Mouse (Mus musculus) liver, embryonic 14.5 days (tissue): ENCODE results near the gene Zc2hc1b. TPM values are rescaled to one million over a fixed set of nuclear protein-coding genes. Genes with fewer than 3 reads are reported as not detected.

Experiments
- ATAC-seq: fragments of 200-750 bp; cut with Nextera tagmentation; 2 replicates; pipeline ENCODE4 v1.8.0; 2017; ENCODE audit warnings: moderate number of reproducible peaks, mild to moderate bottlenecking, moderate library complexity; ENCODE audit not compliant: insufficient read depth
- DNase-seq, 3 experiments: peaks; one replicate each; pipeline ENCODE4 v3.0.0-alpha.2; 2012 to 2013; ENCODE audit warnings: low read depth in 3 of 3, low spot score in 3 of 3
- H3K27ac ChIP-seq: fragments of 300-500 bp; sonication (generic); 2 replicates; pipeline ENCODE4 v1.5.1; 2014; ENCODE audit warnings: moderate library complexity, mild to moderate bottlenecking, control low read depth, inconsistent platforms
- H3K27me3 ChIP-seq: fragments of 300-500 bp; sonication (generic); 2 replicates; pipeline ENCODE4 v1.6.1; 2014; ENCODE audit warnings: mild to moderate bottlenecking, low read length, moderate library complexity; ENCODE audit not compliant: control insufficient read depth, insufficient read depth
- H3K36me3 ChIP-seq: fragments of 300-500 bp; sonication (generic); replicated peaks from 2 replicates; pipeline ENCODE4 v1.6.1; 2014; ENCODE audit warnings: low read depth; ENCODE audit not compliant: control insufficient read depth, insufficient read depth
- H3K4me1 ChIP-seq, 2 experiments: fragments of 200-500 bp in 1 of 2; fragments of 300-500 bp in 1 of 2; sonication (generic) in 1 of 2; replicated peaks; 2 replicates each; pipeline ENCODE4 v1.6.1; 2012 to 2014; ENCODE audit warnings: antibody characterized with exemption in 1 of 2, inconsistent platforms in 1 of 2, low read length in 1 of 2; ENCODE audit not compliant: control insufficient read depth in 2 of 2, insufficient read depth in 2 of 2
- H3K4me2 ChIP-seq: fragments of 300-500 bp; sonication (generic); 2 replicates; pipeline ENCODE4 v1.6.1; 2014; ENCODE audit warnings: low read depth, mild to moderate bottlenecking, control low read depth, moderate library complexity
- H3K4me3 ChIP-seq, 2 experiments: fragments of 200-500 bp in 1 of 2; fragments of 300-500 bp in 1 of 2; sonication (generic) in 1 of 2; 2 replicates each; pipeline ENCODE4 v1.5.1; 2012 to 2014; ENCODE audit warnings: low read depth in 2 of 2, low read length in 2 of 2, mild to moderate bottlenecking in 2 of 2, control low read depth in 1 of 2, inconsistent platforms in 1 of 2, moderate library complexity in 1 of 2; ENCODE audit not compliant: insufficient read depth in 1 of 2
- H3K9ac ChIP-seq: fragments of 300-500 bp; sonication (generic); replicated peaks from 2 replicates; pipeline ENCODE4 v1.6.1; 2014; ENCODE audit warnings: mild to moderate bottlenecking, control low read depth, moderate library complexity
- H3K9me3 ChIP-seq: fragments of 300-500 bp; sonication (generic); 2 replicates; pipeline ENCODE4 v1.6.1; 2016; ENCODE audit warnings: low read length, mixed read lengths; ENCODE audit not compliant: control insufficient read depth
- CTCF ChIP-seq: IDR thresholded peaks from 2 replicates; pipeline ENCODE4 v1.5.1; 2016; ENCODE audit warnings: antibody characterized with exemption, low read depth, control low read depth
- EP300 ChIP-seq: IDR thresholded peaks from 2 replicates; pipeline ENCODE4 v1.6.1; 2016; ENCODE audit warnings: antibody characterized with exemption, low read depth
- WGBS: fragments of 180-500 bp; shearing (Covaris S2); extraction: QIAGEN DNeasy Blood & Tissue Kit; methylation state at CpG from one replicate; pipeline ENCODE4 v1.1.7; 2014; ENCODE audit not compliant: insufficient replicate concordance; 5-methylcytosine and 5-hydroxymethylcytosine counted together
- polyA plus RNA-seq, 2 experiments: library from polyadenylated mRNA; depleted of rRNA in 1 of 2; stranded (reverse) in 1 of 2; unstranded in 1 of 2; fragments of >200 nt; fragmentation: Nextera tagmentation in 1 of 2; extraction: Ambion mirVana in 1 of 2; gene quantifications; 2 replicates each; pipeline versions ENCODE4 v1.2.1 to v1.2.3; 2012 to 2014

Gene Zc2hc1b
- polyA plus RNA-seq, 2 experiments, result not detected

DNA sequence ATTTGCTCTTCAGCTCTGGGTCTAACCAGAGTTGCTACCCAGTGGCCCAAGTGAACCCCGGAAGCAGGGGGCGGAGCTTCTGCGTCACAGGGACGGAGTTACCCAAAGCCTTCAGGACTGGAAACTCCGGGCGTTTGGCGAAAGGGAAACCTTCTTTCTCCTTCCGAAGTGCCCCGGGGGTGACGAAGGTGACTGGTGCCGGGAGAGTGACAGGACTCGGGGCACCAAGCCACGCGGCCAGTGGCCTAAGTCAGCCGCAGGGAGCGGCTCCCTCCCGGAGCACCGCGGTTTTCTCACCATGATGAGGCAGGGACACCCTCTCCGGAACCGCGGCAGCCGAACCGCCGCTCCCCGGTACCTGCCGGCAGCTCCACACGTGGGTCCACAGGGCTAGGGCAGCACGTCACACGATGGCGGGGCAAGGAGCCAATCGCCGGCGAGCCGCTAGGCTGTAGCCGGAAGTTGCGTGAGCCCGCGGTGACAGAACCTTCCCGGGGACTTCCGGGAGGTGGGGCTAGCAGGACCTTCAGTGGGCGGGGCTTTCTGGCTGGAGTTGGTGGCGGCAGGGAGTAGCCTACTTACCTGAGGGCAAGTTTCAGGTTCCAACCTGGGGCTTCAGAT is 15.0 kb upstream of the Zc2hc1b start, which contains the start of gene Ltv1:
TSS of gene Ltv1 (minus strand) at position 438 of the 621 bp plus-strand sequence.
- Histone ChIP-seq H3K27ac (peak within 1 kb of the TSS; percentile 32), H3K9ac (peak within 1 kb of the TSS; percentile 66), H3K36me3 (peaks cover 8% of the 10 kb centered on the region), H3K4me2 (peak within 1 kb of the TSS; percentile 78), H3K4me3 (peak within 1 kb of the TSS; percentile 69 to 70), H3K27me3 (no peaks in the 10 kb centered on the region), H3K9me3 (no peaks in the 10 kb centered on the region), H3K4me1 (peaks cover 4 to 11% of the 10 kb centered on the region in 2 experiments)
- ATAC-seq, result peak; percentile 100
- TF ChIP-seq CTCF (no peak), EP300 (no peak)
- DNase-seq, result peak; percentile 85 to 91 (median 89)
- WGBS, result under 1% methylated on average over 43 of the region's 43 CpGs

DNA sequence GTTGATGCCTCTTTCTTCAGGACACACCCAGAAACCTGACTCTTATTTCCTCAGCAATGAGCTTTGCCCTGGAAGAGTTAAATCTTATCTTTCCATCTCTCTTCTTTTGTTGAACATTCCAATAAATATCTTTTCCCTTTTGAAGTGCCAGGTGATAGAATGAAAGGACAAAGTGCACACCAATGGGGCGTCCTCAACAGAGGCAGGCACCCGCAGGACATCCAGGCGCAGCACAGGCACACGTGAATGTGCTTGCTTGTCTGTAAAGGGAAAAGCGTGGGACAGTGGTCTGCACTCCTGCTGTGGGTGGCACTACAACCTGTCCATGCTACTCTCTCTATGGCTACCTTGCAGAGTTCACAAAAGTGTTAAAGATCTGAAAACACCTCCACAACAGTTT is 12.1 kb upstream of the Zc2hc1b start:
- Histone ChIP-seq H3K9me3 (no peaks in the 10 kb centered on the region), H3K4me3 (no peak overlapping the region), H3K27me3 (no peaks in the 10 kb centered on the region), H3K27ac (no peak overlapping the region), H3K4me1 (peaks cover 4 to 9% of the 10 kb centered on the region in 2 experiments), H3K36me3 (peaks cover 8% of the 10 kb centered on the region), H3K9ac (no peak overlapping the region), H3K4me2 (no peak overlapping the region)
- ATAC-seq, result no peak
- 87% methylated on average over 5 of the region's 5 CpGs for WGBS
- TF ChIP-seq CTCF, result no peak
- no peak for TF ChIP-seq EP300
- no peak for DNase-seq

DNA sequence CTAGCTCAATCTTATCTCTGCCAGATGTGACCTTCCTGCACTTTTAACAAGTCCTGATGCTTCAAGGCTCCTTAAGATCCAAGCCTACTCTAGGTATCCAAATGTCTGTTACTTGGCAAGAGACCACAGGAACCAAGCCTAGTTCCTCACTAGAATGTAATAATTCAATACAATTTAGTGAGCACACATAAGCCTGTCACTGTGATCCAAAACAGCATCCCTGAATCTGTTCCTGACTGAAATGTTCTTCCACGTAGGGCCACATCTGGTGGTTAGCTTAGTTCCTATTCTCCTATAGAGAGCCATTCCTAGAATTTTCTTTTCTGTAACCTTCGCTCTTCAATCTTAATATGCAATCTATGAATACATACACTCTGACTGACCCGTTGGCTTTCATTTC is 8.9 kb upstream of the Zc2hc1b start:
- no peaks in the 10 kb centered on the region; a peak in 1 of 4 replicates for H3K4me1 ChIP-seq
- 76% methylated on average over 3 of the region's 3 CpGs for WGBS
- H3K36me3 ChIP-seq, result peaks cover 13% of the 10 kb centered on the region
- no peak overlapping the region for H3K27ac ChIP-seq
- H3K4me2 ChIP-seq, result no peak overlapping the region
- DNase-seq (no peak), ATAC-seq (no peak)
- no peak overlapping the region for H3K9ac ChIP-seq
- no peaks in the 10 kb centered on the region for H3K27me3 ChIP-seq
- no peak for TF ChIP-seq CTCF
- TF ChIP-seq EP300, result no peak
- H3K4me3 ChIP-seq, result no peak overlapping the region
- no peaks in the 10 kb centered on the region for H3K9me3 ChIP-seq

DNA sequence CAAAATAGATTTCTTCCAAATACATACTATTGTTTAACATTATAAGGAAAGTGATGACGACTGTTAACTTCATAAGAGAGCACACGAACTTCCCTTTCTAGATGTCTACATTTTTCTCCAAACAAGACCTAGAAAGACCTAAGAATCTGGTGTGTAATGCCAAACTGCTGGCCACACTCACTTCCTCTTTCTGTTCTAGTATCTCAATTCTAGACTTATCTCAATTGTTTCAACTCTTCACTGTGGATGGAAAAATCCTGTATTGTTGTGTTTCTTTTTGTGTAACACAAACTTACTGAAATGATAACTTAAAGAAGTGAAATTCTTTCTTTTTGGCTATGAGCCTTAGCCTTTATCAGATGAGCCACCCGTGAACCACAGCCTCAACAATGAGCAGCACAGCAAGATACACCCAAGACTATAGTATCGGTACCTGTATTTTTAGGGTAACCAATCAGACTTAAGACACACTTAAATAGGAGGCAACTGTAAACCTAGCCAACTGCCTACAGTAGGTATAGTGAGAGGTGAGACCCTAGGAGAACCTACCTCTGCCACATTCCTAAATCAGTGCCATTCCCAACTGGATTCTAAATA is 6.4 kb upstream of the Zc2hc1b start:
- no peak overlapping the region for H3K27ac ChIP-seq
- H3K36me3 ChIP-seq, result peaks cover 27% of the 10 kb centered on the region
- no peaks in the 10 kb centered on the region for H3K4me1 ChIP-seq
- WGBS, result 41% methylated on average over 4 of the region's 4 CpGs
- H3K9ac ChIP-seq, result no peak overlapping the region
- H3K9me3 ChIP-seq, result no peaks in the 10 kb centered on the region
- no peak overlapping the region for H3K4me2 ChIP-seq
- DNase-seq (no peak), ATAC-seq (no peak)
- TF ChIP-seq EP300 (no peak), CTCF (no peak)
- no peak overlapping the region for H3K4me3 ChIP-seq
- no peaks in the 10 kb centered on the region for H3K27me3 ChIP-seq

DNA sequence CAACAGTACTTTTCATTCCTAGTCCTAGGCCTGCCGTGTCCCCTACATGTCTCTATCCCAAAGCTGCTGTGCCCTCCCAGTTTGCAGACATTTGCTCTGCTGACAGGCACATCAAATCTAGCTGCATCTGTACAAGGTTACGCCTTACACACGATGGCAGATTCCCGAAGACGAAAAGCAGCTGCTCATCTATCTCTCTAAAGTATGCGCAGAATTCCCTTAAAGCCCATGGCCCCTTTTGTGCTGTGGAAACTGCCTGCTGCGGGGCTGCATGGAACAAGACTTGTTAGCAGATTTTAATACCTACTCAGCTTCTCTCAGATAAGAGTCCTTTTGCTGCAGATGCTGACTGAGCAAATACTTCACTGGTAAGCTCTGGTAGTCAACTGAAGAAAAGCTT is 2.4 kb upstream of the Zc2hc1b start:
- no peaks in the 10 kb centered on the region for H3K27me3 ChIP-seq
- no peak for DNase-seq
- H3K36me3 ChIP-seq, result peaks cover 37% of the 10 kb centered on the region
- no peak overlapping the region for H3K27ac ChIP-seq
- ATAC-seq, result no peak
- no peak overlapping the region for H3K4me3 ChIP-seq
- TF ChIP-seq CTCF (no peak), EP300 (no peak)
- WGBS, result 73% methylated on average over 7 of the region's 7 CpGs
- H3K4me2 ChIP-seq, result no peak overlapping the region
- H3K4me1 ChIP-seq, result no peaks in the 10 kb centered on the region
- H3K9ac ChIP-seq, result no peak overlapping the region
- no peaks in the 10 kb centered on the region for H3K9me3 ChIP-seq
